Mouse (Mus musculus): ENCODE data around the gene Lbx1.

DNA sequence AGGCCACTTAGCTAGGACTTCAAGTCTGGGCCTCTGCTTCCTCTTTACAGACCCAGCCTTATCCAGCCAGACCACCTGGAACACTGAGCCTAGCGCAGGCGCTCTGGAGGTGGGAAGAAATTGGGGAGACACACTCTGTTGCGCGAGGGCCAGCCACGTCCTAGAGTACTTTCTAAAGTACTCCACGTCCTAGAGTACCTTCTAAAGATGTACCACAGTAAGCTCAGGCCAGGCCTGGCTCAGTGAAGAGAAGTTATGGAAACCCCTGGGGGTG, 11.4 kb downstream of the Lbx1 start:
- TF ChIP-seq CTCF (IDR thresholded peaks at IDR 0.05; ENCODE audit: low read depth) (no peak), EP300 (IDR thresholded peaks at IDR 0.05; ENCODE audit: low read depth) (no peak)
